Mouse (Mus musculus) ES-E14 (cell line): Measurements from ENCODE around the gene Fam222b.

Experiments used
- ZC3H11A ChIP-seq: IDR thresholded peaks from 2 replicates; pipeline ENCODE4 v1.6.1; 2012; ENCODE audit warnings: low read depth, mild to moderate bottlenecking, inconsistent platforms, low read length, borderline replicate concordance
- ZNF384 ChIP-seq: IDR thresholded peaks from 2 replicates; pipeline ENCODE4 v1.6.1; 2012; ENCODE audit warnings: low read depth, low read length, inconsistent platforms

DNA sequence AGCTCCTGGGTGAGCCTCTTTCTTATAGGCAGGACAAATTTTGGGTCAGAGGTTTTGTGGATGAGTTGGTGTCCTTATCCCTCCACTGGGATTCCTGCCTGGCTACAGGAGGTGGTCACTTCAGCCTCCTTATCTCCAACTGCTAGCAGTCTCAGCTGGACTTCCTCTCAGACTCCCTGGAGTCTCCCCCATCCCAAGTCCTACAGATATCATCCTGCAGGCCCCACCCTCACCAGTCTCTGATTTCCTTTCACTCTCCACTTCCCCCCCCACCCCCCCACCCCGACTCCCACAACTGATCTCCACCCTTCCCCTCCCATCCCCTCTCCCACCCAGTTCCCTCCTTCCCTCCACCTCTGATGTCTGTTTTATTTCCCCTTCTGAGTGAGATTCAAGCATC lies 10.9 kb upstream of the Fam222b start:
- TF ChIP-seq ZC3H11A (no peak), ZNF384 (no peak)
